Mouse (Mus musculus): Measurements from ENCODE around the gene Shc2.

DNA sequence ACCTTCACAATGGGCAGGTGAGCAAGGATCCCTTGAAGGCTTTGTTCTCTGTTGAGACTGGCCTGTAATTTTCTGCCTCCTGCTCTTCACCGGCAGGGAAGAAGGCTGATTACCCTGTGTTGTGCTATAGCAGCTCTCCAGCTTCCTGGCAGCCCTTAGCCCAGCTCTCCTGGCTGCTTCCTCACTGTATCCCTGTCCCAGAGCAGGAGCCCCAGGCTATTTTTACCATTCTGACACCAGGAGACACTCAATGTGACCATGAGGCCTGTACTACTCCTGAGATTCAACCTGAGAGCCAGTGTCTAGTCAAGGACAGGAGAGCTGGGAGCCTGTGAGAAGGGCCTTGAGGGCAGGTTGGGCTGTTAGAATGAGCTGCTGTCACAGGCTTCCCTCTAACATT is 49.0 kb upstream of the Shc2 start:
- TF ChIP-seq CTCF (IDR thresholded peaks at IDR 0.05; ENCODE audit: extremely low read depth, insufficient read length, insufficient replicate concordance, low read depth, low read length) (no peak), POLR2A (IDR thresholded peaks at IDR 0.05; ENCODE audit: low read depth, low read length) (no peak)
